Mouse (Mus musculus) kidney, adult 8-10 months (tissue): Measurements from ENCODE around the gene Cda.
"Not testable (repeated sequence)": the region's sequence is repeated elsewhere in the genome, so short reads cannot be mapped to it uniquely, and the experiment has no call there.

ENCODE experiments used
- DNase-seq, 2 experiments: peaks; one replicate each; pipeline ENCODE4 v3.0.0; 2022

Gene Cda

DNA sequence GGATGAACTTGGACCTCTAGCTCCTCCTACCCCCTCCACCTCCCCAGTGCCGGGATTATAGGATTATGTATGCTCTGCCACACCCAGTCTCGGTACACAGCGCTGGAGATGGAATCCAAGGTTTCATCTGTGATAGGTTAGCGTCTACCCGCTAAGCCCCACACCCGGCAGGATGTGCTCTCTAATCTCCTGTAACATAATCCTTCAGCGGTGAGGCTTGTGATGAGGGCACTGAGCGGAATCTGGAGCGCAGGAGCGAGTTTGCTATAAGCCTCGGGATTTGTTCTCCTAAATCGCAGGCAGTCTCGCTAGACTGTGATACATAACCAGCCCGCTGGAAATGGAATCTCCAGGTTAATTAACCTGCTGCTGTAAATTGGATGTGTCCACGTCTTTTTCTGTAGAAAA, 37.5 kb downstream of the Cda start:
- no peak for DNase-seq

DNA sequence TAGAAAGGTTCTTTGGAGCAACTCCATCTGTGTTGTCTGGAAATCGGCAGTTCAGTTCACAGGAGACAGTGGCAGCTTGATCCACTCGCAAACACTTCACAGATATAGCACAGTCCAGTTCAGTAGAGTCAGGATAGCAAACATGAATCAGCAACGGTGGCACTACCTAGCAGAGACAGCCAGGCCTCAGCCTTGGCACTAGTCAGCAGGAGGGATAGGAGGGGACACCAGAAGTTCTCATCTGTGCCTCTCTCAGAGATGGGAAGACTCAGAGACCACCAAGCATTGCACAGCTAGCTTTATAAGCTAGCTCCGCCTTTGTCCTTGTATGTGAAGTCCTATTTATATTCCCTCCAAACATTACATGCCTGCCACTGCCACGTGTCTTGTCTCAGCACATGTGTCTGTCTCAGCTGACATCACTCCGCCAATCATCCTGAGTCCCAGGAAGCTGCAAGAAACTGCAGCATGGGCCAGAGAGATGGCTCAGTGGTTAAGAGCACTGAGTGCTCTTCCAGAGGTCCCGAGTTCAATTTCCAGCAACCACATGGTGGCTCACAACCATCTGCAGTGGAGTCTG, 39.8 kb downstream of the Cda start:
- DNase-seq: no peak

DNA sequence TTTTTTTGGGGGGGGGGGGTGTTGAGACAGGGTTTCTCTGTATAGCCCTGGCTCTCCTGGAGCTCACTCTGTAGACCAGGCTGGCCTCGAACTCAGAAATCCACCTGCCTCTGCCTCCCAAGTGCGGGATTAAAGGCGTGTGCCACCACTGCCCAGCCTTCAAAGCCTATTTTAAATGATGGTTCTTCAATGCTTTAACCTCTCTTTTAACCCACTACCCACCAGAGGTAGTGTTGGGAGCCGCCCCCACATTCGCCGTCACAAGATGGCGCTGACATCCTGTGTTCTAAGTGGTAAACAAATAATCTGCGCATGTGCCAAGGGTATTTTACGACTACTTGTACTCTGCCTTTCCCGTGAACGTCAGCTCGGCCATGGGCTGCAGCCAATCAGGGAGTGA, 40.6 kb downstream of the Cda start:
- not testable (repeated sequence) for DNase-seq

DNA sequence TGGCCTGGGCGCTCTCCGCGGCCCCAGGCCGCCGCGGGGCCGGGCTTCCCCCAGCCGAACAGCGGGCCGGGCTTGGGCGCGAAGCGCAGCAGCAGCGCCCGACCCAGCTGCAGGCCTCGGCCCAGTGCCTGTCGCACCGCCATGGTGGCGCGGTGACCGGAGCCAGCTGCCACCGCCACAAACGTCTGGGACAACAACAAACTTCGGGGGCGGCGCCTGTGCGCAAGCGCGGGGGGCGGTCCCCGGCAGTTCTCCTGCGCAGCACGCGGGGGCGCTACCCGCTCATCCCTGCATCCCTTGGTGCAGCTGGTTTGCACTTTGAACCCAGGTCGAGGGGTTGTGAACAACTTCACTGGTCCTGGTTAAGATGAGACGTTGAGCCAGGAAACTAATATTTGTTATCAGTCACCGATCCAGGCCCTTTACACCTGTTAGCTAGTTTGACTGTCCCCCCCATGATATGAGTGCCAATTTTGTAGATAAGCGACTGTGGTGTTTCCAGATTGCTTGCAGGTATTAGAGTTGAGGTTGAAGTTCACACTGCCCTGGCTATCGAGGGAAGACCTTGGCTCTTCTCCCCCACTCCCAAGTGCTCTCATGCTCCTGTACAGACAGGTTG, 41.6 kb downstream of the Cda start, which contains the start of gene Pink1:
Pink1 (minus strand) TSS at position 231 of the 619 bp plus-strand sequence.
- DNase-seq: peak; percentile 93 to 97

DNA sequence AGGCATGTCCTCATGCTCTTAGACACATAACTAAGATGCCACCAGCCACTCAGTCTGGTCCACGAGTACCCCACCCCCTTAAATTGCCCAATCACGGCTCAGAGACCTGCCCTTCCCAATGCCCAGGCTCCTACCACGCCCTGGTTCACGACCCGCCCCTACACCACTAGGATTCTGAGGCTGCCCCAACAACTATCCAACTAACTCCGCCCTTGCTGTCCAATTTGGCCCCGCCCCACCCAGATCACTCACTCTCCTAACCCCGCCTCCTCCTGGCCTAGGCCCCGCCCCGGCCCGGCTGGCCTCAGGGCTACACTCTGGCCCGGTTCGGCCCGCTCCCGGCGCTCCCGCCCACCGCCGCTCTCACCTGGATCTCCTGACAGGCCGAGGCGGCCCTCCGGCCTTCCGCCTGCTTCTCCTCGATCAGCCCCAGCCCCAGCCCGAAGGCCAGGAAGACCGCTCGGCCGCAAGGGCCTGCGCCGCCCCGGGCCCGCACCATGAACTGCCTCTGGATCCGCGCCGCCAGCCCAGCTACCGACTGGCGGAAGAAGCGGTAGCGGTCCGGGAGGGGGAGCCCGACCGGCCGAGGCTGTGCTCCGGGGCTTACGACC, 42.2 kb downstream of the Cda start:
- DNase-seq: peak; percentile 98 to 99

DNA sequence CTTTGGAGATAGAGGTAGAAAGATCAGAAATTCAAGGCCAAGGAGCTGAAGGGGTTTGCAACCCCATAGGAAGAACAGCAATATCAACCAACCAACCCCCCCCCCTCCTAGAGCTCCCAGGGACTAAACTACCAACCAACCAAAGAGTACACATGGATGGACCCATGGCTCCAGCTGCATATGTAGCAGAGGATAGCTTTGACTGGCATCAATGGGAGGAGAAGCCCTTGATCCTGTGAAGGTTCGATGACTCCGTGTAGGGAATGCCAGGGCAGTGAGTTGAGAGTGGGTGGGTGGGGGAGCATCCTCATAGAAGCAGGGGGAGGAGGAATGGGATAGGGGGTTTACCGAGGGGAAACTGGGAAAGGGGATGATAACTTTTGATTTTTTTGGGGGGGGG, 43.3 kb downstream of the Cda start:
- DNase-seq: no peak

DNA sequence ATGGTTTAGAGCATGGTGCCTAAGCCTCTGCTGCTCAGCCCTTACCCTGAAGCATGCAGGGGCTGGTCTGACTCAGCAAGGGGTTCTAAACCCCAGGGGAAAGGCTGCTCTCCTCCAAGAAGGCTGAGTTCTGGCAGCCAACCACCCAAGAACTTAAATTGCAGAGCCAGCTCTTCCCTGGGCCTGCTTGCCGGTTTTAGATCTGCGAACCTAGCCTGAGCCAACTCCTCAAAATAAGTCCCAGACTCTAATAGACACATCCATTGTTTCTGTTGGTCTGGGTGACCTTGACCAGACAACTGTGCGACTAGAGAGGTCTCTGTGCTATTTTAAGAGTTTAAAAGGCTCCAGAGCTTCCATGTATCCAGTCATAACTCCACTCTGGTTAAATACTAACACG, 44.0 kb downstream of the Cda start:
- DNase-seq: no peak

DNA sequence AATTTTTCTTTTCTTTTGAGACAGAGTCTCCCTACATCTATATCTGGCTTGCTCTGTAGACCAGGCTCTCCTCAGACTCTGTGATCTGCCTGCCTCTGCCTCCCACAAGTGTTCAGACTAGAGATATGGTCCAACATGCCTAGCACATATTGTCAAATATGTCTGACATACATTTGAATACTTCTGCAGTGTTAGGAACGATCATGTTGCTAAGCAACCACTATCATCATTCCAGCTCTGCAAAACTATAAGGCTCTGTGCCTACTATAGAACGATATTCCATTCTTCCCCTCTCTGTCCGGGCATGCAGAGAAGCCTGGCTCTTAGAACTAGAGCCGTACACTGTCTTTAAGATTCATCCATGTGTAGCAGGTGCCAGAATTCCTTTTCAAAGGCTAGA, 45.1 kb downstream of the Cda start:
- no peak for DNase-seq

DNA sequence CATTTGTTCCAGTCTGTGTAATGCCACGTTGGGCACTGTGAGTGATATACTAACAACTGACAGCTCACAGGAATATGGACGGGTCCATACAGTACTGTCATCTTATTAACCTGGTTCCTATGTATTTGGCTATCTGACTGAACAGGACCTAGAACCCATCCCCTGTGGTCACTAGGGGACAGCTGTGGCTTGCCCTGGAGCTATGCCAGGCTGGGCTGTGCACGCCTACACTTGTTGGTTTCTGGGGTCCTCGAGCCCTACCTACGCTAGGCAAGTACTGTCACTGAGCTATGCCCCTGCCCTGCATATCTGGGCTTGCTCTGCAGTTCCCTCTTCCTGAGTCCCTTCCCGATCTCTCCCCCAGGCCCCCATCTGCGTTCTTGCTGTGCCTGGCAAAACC, 46.3 kb downstream of the Cda start:
- no peak for DNase-seq

DNA sequence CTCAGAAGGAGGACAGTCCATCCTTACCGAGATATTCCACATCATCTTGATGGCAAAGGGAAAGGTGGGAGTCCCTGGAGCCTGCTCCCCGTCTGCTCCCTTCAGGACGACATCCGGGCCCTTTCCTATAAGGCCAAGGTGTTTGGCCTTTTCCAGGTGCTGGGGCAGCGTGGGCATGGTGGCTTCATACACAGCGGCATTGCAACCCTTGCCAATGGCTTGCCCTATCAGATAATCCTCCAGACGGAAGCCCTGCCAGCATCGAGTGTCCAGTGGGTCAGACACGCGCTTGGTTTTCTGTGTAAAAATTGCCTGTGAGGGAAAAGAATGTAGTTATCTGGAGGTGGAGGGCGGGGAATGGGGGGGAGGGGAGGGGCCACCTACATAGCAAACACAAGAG, 47.1 kb downstream of the Cda start:
- DNase-seq: no peak

DNA sequence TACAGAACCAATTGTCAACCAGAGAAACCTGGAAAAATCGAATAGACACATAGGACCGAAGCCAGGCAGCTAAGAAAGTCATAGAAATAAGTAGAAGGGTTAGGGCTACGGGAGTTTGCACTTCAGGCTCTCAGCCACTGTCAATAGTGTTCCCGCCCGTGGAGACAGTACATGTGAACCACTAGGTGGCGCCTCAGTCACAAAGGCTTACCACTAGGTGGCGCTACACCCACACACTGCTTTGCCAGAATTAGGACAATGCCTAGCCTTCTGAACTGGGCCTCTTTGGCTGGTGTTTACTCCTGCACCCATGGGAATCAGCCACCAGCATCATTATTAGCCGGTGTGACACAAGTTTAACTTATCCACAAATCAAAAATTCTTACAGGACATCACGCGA, 48.3 kb downstream of the Cda start:
- DNase-seq: peak; percentile 80 to 90

DNA sequence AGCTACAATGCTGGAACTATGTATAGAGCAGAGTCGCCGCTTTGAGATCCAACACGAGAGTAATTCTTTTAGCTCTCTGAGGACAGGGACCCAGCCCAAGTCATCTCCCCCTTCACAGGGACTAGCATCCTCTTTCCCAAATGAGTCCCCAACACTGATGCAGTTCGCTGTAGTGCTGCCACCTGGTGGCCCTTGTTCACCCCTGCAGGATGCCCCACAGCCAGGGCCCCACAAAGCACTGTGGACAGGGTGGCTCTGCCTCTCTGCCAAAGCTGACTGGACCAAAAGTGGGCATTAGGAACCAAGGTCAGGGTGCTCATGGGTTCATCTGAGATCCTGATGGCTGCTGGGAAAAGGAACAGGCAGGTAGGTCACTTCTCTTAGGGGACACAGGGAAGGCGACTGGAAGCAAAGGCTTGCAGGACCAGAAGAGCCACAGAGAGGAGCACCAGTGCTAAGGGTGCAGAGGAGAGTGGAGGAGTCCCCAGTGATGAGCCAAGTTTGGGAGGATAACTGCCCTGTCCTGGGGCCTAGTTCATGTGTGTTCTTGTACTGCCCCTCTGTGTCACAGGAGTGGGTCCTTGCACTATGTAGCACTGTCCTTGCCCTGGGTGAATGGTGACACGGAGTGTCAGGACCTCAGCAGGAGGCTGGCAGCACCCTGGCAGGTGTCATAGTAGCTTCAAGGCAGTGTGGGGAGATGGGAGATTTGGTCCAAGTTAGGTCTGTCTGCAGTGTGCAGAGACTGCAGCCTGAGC, 49.1 kb downstream of the Cda start:
- DNase-seq: peak in 1 of 2 experiments; percentile 47

DNA sequence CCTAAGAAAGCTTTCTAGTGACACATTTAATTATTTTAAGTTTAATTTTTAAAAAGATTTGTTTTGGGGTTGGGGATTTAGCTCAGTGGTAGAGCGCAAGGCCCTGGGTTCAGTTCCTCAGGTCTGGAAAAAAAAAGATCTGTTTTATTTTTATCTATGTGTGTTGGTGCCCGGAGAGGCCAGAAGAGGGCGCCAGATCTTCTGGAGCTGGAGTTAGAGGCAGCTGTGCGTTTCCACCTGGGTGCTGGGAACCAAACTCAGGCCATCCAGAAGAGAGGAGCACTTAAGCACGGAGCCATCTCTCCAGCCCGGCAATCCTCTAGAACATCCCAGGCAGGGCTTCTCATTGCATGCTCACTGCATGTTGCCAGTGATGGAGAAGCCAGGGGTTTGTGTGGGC, 51.4 kb downstream of the Cda start:
- no peak for DNase-seq

DNA sequence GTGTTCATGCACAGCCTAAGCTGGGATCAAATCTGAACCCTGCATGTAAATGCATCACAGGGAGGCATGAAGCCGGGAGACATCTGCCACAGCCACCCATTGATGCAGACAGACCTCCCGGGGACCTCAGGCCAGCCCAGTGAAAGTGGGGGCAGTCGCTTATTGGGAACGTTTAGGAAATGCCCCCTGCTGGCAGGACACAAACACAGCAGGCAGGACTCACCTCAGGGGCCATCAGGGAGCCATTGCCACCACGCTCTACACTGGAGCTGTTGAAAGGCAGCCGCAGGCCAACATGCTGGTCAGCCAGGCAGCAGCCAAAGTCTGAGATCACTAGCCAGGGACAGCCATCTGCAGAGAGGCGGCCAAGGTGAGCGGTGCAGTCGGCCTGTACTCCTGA, 52.0 kb downstream of the Cda start:
- no peak for DNase-seq

DNA sequence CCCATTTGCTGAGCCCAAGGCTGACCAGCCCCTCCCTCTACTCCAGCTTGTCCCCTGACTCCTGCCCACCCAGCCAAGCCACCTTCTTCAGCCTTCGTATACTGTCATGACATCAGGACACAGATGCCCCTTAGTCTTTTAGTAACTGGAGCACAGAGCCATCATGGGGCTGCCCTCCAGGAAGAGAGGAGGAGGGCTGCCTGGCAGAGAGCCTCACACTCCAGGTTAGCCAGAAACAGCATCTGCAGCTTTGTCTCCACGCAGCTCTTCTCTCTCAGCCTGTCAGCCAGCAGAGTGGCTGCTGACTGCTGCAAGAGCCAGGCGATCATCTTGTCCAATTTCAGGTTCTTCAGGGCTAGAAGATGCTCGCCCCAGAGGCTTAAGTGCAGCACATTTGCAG, 54.0 kb downstream of the Cda start:
- no peak for DNase-seq

DNA sequence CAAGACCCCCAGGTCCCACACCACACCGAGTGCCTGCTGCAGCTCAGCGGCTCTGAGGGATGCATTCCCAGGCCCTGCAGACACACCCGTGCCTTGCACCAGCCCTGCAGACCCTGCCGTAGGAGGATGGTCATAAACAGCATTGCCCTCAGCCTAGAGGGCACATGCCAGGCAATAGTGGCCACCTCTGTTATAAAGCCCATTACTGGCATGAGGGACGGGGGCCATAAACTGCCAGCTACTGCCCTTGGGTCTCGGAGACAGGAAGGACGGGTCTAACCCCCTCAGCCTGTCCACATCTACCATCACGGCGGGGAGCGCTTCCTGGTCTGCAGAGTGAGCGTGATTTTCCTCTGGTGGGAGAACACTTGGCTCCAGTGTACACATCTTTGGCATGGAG, 54.8 kb downstream of the Cda start:
- DNase-seq: no peak

DNA sequence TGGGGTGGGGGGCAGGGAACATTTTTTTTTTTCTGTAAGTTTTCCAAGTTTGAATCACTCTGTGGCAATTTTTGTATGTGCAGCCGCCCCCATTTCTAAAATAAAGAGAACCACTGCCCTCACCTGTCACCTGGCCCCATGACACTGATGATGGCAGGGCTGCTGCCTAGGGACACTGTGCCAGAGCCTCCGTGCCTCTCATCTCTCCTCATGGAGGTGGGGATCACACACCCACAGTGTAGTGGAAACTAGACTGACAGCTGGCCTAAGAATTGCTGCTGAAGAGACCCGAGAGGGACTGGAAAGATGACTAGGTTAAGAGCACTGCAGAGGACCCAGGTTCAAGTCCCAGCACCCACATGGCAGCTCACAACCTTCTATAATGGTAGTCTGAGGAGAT, 55.7 kb downstream of the Cda start:
- no peak for DNase-seq

DNA sequence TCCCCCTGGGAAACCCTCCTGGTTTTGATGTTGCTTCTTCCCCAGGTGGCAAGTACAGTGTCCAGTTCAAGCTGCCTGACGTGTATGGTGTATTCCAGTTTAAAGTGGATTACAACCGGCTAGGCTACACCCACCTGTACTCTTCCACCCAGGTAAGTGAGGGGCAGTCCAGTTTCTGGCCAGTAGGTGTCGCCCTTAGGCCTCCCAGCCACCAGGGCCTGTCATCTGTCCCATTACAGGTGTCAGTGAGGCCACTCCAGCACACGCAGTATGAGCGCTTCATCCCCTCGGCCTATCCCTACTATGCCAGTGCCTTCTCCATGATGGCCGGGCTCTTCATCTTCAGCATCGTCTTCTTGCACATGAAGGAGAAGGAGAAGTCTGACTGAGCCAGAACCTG, 56.2 kb downstream of the Cda start:
- peak; percentile 55 to 77 for DNase-seq

DNA sequence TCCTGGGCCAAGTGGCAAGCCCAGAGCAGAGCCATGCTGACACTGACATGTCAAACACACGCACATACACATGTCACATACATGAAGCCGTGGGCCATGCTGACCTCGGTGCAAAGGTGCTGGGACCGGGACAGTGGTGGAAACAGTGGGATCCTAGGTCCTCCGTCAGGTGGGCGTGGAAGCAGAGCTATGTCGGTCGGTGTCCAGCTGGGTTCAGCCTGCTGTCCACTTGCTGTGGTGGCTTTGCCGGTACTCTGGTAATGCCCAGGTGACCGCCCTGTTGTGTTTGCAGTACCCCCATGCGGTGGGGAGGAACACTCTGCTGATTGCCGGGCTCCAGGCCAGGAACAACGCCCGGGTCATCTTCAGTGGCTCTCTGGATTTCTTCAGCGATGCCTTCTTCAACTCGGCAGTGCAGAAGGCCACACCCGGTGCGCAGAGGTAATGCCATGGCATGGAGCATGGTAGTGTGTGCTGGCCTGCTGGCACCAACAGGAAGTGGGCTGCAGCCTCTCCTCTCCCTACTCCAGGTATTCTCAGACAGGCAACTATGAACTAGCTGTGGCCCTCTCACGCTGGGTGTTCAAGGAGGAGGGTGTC, 57.4 kb downstream of the Cda start:
- no peak for DNase-seq

DNA sequence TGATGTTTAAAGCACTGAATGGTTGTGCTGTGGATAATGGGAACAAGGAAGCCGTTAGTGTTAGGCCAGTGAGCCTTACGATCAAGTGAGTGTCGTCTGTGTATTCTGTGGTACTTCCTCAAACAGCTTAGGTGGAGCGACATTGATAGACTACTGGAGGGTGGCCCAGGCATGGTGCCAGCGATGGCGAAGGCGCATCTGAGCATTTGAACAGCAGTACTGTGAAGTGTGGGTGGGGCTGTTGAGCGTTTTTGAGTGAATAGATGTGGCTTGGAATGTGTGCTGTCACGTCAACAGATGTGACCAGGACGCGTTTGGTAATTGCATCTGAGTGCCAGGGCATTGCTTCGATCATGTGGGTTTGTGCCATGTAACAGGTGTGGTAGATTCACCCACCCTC, 60.1 kb downstream of the Cda start:
- no peak for DNase-seq

DNA sequence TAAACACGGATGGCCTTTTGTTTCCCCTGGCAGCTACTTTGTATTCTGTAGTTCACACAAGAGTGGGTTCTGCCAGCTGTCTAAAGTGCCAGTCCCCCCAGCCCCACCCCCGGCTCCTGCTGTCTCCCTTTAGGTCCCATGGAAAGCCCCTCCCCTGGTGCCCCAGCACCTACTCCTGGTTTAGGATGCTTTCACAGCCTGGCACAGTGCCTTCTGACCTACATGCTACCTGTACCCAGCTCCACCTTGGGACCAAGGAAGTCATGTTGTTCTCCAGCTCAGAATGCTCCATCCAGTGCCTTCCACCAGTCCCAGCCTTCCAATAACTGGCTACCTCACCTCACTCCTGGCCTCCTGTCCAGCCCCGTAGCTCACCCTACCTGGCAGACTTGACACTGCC, 60.8 kb downstream of the Cda start:
- no peak for DNase-seq

DNA sequence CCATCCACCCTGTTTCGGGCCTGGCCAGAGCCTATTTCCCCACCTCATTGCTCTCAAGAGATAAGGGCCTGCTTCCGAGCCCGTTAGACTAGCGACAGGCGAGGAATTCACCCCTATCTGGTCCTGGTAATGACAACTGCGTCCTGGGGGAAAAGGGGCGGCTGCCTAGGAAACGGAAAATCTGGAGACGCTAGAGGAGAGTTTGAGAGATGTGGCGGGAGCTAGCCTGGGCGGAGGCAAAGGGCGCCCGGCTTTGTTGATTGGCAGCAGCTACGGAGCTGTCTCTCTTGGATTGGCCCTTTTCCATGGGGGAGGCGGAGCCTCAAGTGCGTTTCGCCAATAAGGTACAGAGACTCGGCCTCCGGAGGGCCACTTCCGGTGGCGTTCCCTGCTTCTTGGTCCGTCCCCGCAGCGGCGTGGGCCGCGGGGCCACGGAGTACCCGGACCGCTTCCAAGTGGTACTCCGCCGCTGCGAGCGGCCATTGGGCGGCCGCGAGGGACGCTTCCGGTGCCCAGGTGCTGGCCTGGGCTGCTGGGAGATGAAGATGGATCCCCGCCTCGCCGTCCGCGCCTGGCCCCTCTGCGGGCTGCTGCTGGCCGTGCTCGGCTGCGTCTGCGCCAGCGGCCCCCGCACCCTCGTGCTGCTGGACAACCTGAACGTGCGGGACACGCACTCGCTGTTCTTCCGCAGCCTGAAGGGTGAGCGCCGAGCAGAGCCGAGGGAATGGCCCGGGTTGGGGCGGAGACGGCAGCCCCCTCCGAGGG, 63.3 kb downstream of the Cda start, which contains the start of gene Ddost:
Ddost (plus strand) TSS at position 391 of the 765 bp plus-strand sequence.
- peak; percentile 99 for DNase-seq

DNA sequence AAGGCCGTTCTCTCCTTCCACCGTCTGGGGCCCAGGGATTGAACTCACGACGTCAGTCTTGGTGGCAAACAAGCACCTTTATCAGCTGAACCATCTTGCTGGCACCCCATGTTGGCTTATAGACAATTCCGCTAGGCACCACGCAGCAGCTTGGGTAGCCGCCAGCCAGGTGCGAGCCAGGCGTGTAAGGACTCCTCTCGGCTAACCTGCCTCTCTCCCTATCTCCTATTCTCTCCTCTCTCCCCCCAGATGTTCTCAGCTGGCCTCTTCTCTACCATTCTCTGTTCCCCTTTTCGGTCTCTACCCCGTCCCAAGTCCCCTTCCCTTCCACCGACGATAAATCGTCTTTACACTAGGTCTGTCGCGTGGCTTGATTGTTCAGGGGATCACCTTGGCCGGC, 64.0 kb downstream of the Cda start:
- DNase-seq: no peak
